Mouse (Mus musculus): ENCODE results near the gene Arl16.
A peak's percentile ranks its signal among the peaks of the same experiment; 100 is the strongest.
"Not testable (repeated sequence)": the region's sequence is repeated elsewhere in the genome, so short reads cannot be mapped to it uniquely, and the experiment has no call there.

Arl16 gene

DNA sequence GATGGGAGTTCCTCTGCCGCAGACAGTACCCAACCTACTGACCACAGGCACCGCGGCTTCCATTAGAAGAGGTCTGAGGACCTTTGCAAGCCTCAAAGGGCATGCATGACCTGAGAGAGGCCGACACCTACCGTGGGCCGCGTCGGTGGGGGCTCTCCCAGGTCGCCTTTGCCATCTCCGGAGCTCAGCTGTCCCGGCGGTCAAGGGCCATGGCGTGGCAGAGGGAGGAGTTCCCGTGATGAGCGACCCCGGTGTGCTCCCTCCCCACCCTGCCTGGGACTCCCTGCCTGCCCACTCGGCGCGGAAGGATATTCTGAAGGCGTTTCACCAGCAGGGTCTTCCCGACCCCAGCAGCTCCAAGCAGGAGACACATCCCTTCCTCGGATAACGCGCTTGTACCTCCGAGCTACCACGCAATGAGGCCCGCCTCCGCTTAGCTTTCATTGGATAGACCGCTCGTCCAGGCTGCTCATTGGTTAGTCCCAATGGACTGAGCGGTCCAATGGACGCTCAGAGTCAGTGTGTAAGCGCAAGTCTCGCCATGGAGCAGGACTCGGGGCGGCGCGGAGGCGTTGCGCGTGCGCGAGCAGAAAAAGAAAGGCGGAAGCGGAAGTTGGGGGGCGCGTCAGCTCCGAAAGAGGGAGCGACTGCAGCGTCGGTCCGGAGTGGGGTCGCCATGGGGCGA is at the start of gene Arl16:
TSS of gene Arl16 (minus strand) at position 557 of the 685 bp plus-strand sequence.
- DNase-seq = peak; percentile 92

GRCm38 (mm10) chr11:120517147-120517546 is 49.7 kb upstream of the Arl16 start:
- no peak for DNase-seq

DNA sequence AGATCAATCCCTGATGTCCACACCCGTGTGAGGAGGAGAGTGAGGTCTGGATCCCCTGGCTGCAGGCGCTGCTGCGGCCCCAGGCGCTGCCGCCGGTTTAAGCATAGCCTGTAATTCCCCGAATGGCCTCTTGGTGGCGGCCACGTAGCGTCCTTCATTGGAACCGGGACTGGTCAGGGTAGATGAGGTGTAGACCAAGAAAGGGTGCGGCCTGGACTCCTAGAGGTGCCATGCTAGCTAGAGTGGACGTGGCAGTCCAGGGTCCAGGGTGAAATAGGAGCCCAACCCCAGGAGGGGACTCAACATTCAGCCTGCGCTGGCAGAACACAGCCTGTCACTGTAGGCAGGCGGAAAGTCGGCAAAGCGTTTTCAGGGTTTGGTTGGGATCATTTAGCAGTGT is 48.2 kb upstream of the Arl16 start:
- DNase-seq = peak; percentile 94

DNA sequence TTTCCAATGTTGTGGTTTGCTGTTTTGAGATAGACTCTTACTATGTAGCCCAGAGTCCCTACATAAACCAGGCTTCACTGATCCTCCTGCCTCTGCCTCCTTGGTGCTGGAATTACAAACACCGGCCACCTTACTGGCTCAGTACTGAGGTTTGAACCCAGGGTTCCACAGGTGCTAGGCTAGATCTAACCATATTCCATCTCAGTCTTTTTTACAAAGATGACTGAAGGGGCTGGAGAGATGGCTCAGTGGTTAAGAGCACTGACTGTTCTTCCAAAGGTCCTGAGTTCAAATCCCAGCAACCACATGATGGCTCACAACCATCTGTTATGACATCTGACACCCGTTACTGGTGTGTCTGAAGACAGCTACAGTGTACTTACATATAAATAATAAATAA is 46.9 kb upstream of the Arl16 start:
- DNase-seq = not testable (repeated sequence)

- DNase-seq = no peak
Measured at GRCm38 (mm10) chr11:120512790-120513453, 45.5 kb upstream of the Arl16 start.

DNA sequence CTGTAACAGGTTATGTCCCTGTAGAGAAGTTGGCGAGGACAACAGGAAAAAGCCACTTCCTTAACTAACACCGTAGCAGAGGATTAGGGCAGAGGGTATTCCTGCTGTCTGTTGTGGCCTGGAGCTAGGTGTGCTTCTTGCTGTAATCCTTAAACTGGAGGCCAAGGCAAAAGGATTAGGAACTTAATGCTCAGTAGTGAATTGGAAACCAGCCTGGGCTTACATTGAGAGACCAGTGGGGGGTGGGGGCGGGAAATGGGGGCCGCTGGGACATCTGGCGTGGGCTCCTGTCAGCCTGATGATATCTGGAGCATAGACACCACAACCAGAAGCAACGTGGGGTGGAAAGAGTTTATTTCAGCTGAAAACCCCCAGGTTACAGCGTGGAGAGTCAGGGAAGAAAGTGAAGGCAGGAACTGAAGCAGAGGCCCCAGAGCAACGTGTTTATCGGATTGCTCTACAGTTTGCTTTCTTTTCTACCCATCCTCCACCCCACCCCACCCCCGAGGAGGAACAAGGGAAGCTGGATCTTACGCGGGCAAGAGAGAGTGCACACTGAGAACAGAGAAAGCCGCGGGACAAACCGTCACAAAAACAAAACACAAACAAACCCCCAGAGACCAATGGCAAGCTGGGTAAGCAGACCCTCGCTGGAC is 43.1 kb upstream of the Arl16 start:
- no peak for DNase-seq

DNA sequence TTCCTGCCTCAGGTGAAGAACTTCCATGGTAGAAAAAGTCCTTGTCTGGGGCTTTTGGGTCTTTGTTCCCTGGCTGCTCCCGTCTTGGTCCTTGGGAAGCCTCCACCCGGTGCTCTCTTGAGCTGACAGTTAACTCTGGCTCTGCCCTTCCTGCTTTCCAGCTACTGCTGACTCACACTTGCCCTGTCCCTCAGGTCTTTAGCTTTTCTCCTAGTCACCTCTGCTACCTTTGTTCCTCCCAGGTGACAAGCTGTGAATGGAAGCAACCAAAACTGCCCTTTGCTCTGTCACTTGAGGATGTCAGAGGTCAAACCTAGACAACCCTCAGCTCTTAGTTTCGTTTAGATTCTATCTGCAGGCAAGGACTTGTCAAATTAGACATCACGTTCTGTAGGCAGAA is 42.5 kb upstream of the Arl16 start:
- no peak for DNase-seq

- no peak for DNase-seq
Measured at GRCm38 (mm10) chr11:120508290-120508870, 41.0 kb upstream of the Arl16 start.

DNA sequence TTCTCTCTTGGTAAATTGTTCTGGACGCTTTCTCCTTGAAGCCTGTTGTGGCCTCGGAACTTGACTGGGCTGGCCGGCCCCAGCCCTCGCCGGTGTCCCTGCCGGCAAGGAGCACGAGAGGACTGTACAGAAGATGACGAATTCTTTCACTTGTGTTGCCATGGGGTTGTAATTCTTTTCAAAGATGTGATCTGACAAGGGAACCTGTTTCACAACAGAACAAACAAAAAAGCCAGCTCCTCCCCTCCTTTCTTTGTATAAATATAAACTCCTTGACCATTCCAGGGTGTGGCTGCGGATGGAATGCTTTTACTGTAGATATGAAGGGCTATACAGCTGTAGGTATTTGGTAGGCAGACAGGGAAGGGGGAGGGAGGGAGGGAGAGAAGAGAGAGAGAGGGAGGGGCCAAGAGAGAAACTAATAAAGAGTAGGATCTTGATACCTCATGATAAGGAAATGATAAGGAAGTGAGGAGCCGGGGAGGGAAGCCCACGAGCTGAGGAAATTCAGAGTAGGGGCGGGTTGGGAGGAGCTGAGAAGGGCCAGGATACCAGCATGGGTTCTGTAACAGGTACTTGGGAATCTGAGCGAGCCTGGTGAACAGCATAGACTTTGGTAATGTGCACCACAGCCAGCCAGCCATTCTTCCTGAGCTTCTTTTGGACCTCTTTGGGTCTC is 40.3 kb upstream of the Arl16 start:
- DNase-seq = no peak

GRCm38 (mm10) chr11:120506899-120507298 is 39.5 kb upstream of the Arl16 start:
- peak; percentile 54 for DNase-seq

DNA sequence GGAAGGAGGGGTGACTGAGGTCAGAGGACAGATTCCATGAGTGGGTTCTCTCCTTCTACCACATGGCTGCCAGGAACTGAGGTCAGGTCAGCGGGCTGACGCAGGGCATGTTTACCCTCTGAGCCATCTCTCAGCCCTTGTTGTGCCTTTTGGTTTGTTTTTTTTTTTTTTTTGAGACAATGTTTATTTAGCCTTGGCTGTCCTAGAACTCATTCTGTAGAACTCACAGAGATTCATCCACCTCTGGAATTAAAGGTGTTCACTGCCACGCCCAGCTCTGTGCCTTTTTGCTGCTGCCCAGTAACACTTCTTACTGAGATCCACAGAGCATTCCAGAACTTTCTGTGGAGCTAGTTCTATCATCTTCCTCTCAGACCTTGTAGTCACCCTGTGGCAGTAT is 38.3 kb upstream of the Arl16 start:
- no peak for DNase-seq

DNA sequence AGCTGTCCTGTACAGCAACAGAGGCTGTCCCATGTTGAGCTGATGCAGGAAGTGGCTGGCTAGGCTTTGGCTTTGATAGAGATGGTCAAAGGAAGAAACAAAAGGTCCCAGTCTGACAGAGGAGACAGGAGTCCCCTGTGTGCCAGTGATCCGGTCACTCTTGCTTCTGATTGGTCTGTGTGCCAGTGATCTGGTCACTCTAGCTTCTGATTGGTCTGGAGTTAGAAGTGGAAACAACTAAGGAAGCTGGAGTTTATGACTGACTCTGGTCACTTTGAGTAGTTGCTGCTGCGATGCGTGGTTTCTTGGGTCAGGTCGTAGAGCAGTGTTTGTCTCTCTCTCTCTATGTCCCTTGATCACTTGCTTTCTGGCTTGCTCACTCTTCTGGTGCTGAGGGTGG is 34.3 kb upstream of the Arl16 start:
- no peak for DNase-seq

DNA sequence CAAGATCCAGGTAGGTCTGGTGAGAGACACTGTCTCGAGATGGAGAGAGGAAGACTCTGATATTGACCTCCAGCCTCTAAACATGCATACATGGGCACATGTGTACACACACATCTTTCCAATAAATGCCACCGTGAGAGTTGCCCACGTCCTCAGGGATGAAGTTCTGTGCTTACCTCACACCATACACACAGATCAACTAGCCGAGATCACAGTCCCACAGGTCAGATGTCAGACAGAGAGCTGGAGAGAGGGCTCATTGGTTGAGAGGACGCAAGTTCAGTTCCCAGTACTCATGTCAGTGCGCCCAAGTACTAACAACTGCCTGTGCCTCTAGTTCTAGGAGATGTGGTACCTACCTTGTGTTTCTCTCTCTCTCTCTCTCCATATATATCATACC is 33.6 kb upstream of the Arl16 start:
- DNase-seq = peak; percentile 43

DNA sequence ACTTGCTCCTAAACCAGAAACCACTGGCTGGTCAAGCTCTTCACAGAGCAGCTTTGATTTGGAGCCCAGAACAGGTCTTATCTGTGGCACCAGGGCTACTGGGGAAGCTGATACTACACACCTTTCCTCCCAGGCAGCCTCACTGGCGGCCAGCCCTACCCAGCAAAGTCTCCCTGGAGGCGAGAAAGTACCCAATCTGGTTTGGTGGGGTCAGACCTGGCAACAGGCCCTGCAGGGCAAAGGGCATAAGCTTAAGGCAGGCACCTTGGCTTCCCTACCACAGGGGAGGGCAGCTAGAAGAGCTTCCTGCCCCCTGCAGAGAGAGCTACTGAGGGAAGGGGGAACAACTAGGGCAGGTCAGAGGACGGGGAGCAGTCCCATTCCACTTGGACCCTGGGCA is 33.0 kb upstream of the Arl16 start:
- DNase-seq = peak; percentile 89

- DNase-seq = no peak
Measured at GRCm38 (mm10) chr11:120499894-120500293, 32.5 kb upstream of the Arl16 start.

GRCm38 (mm10) chr11:120498891-120499290 is 31.5 kb upstream of the Arl16 start:
- no peak for DNase-seq

DNA sequence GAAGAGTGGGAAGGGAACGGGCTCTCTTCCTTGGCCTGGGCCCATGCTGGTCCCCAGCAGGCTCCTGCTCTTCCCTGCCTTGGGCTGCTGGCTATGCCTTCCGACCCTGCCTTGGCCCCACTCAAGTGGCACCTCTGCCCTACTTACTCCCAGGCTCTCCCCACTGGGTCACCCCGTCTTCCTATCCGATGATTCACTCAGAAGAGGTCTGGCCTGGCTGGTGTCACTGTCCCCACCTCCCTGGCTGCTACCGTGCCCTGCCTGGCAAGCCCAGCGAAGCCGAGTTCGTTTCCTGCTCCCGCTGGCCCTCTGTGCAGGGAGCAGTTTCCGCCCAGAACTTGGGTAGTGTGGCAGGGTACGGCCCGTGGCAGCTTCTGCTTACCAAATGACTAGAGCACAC is 30.8 kb upstream of the Arl16 start:
- DNase-seq = no peak

DNA sequence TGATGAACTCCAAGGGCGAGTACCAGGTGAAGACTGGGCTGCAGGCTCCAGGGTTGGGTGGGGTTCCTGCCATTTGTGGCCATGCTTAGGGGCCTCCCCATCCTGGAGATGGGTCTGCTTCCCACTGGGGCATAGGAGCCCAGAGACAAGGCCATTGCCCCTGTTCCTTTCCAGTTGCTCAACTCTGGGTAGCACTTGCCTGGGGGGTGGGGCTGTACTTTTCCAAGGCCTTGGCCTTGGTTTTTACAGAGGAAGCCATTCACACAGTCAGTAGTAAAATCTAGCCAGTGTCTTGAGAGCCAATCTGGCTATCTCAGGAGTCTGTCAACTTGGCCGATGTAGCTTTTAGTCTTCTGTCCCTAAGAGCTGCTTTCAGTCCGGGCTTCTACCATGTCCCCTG is 30.0 kb upstream of the Arl16 start:
- no peak for DNase-seq

- DNase-seq = no peak
Measured at GRCm38 (mm10) chr11:120493911-120494310, 26.5 kb upstream of the Arl16 start.

GRCm38 (mm10) chr11:120493351-120493750 is 25.9 kb upstream of the Arl16 start:
- DNase-seq = peak; percentile 45

DNA sequence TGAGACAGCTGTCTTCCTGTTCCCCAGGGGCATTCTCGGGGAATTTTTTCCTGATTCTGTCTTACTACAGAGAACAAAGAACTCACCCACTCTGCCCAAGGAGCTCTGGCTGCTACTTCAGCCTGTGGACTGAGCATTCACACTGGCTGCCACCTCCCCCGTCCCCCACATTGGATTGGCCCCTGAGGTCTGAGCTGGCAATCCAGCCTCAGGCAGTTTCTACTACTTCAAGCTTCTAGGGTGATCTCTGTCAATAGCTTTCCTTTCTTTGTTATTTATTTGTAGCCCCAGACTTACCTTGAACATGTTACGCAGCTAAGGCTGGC is 25.4 kb upstream of the Arl16 start:
- DNase-seq = peak; percentile 27

- DNase-seq = peak; percentile 66
Measured at GRCm38 (mm10) chr11:120492024-120492877, 24.8 kb upstream of the Arl16 start.
